Mouse (Mus musculus) midbrain, postnatal 0 days (tissue): Measurements from ENCODE around the gene Dazap2. TPM values are rescaled to one million over a fixed set of nuclear protein-coding genes. Genes with fewer than 3 reads are reported as not detected.

Source experiments
- ATAC-seq: fragments of 200-750 bp; cut with Nextera tagmentation; 2 replicates; pipeline ENCODE4 v1.8.0; 2017; ENCODE audit warnings: moderate number of reproducible peaks, mild to moderate bottlenecking, moderate TSS enrichment, moderate library complexity; ENCODE audit not compliant: low FRiP score
- DNase-seq: peaks from one replicate; pipeline ENCODE4 v3.0.0-alpha.2; 2015; ENCODE audit warnings: low spot score
- H3K27ac ChIP-seq: fragments of 300-500 bp; sonication (generic); 2 replicates; pipeline ENCODE4 v1.5.1; 2014; ENCODE audit warnings: low read depth, mild to moderate bottlenecking, low read length, mixed read lengths
- H3K27me3 ChIP-seq: fragments of 300-500 bp; sonication (generic); 2 replicates; pipeline ENCODE4 v1.6.1; 2014; ENCODE audit warnings: low read length, control low read depth, mixed read lengths; ENCODE audit not compliant: insufficient read depth
- H3K36me3 ChIP-seq: fragments of 300-500 bp; sonication (generic); 2 replicates; pipeline ENCODE4 v1.6.1; 2014; ENCODE audit warnings: low read length, control low read depth, mixed read lengths; ENCODE audit not compliant: insufficient read depth
- H3K4me1 ChIP-seq: fragments of 300-500 bp; sonication (generic); 2 replicates; pipeline ENCODE4 v1.6.1; 2014; ENCODE audit warnings: mild to moderate bottlenecking, control low read depth, antibody characterized with exemption, low read length, mixed read lengths; ENCODE audit not compliant: insufficient read depth
- H3K4me2 ChIP-seq: fragments of 300-500 bp; sonication (generic); 2 replicates; pipeline ENCODE4 v1.6.1; 2014; ENCODE audit warnings: low read depth, mild to moderate bottlenecking, low read length, mixed read lengths; ENCODE audit not compliant: poor library complexity, severe bottlenecking
- H3K4me3 ChIP-seq: fragments of 300-500 bp; sonication (generic); 2 replicates; pipeline ENCODE4 v1.5.1; 2014; ENCODE audit warnings: low read depth, mild to moderate bottlenecking, low read length, moderate library complexity
- H3K9ac ChIP-seq: fragments of 300-500 bp; sonication (generic); replicated peaks from 2 replicates; pipeline ENCODE4 v1.6.1; 2014; ENCODE audit warnings: mild to moderate bottlenecking, low read length, moderate library complexity, mixed read lengths; ENCODE audit not compliant: poor library complexity, severe bottlenecking
- H3K9me3 ChIP-seq: fragments of 300-500 bp; sonication (generic); 2 replicates; pipeline ENCODE4 v1.6.1; 2016; ENCODE audit warnings: low read length, control low read depth
- CTCF ChIP-seq: IDR thresholded peaks from 2 replicates; pipeline ENCODE4 v1.5.1; 2016; ENCODE audit warnings: antibody characterized with exemption, mild to moderate bottlenecking
- WGBS: fragments of 180-500 bp; shearing (Covaris S2); extraction: QIAGEN DNeasy Blood & Tissue Kit; methylation state at CpG from one replicate; pipeline ENCODE4 v1.1.7; 2014; 5-methylcytosine and 5-hydroxymethylcytosine counted together
- polyA plus RNA-seq: library from polyadenylated mRNA; unstranded; fragments of >200 nt; fragmentation: Nextera tagmentation; extraction: Ambion mirVana; gene quantifications from 2 replicates; pipeline ENCODE4 v1.2.1, GENCODE M21; 2015
- total RNA-seq: library from RNA; depleted of rRNA; stranded (reverse); fragments of >200 nt; gene quantifications from 2 replicates; pipeline ENCODE4 v1.2.3, GENCODE M21; 2014

Gene Dazap2
- total and polyA plus RNA-seq, 2 experiments from 2014 or later = 133 to 148 TPM

DNA sequence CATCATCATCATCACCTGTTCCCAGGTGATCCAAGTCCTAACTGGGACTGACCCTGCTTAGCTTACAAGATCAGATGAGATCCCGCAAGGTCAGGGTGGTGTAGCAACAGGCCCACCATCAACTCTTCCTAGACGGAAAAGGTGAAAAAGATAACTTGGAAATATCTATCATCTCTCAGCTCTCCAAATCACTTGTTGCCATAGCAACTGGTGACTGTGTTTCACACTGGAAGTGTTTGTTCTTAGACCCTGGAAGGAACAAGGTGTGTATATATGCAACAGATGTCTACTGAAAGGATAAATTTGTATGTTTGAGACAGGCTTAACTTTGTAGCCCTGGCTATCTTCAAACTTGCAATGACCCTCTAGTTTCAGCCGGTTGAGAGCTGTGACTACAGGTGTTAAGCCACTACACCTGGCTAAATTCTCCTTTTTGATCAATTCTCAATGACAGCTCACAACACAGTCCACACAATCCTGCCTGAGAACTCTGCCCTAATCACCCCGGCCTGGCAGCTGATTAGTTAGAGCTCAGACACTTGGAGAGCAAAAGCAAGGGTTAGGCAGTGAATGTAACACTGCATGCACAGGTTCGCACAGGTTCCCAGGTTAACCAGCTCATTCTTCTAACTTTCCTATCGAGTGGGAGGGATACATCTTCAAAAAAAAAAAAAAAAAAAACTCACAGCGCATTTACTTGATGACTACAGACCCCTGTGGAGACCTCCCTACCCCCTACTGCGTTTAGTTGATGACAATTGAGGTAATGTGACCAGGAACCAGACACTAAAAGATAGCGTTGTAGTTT lies 50.5 kb downstream of the Dazap2 start:
- DNase-seq = peak; percentile 46
- Histone ChIP-seq H3K27ac (no peak overlapping the region), H3K4me3 (no peak overlapping the region), H3K36me3 (no peaks in the 10 kb centered on the region), H3K4me1 (no peaks in the 10 kb centered on the region), H3K27me3 (no peaks in the 10 kb centered on the region), H3K4me2 (no peak overlapping the region), H3K9me3 (no peaks in the 10 kb centered on the region), H3K9ac (no peak overlapping the region)
- TF ChIP-seq CTCF = no peak
- ATAC-seq = no peak
- WGBS = 45% methylated on average over 9 of the region's 9 CpGs

DNA sequence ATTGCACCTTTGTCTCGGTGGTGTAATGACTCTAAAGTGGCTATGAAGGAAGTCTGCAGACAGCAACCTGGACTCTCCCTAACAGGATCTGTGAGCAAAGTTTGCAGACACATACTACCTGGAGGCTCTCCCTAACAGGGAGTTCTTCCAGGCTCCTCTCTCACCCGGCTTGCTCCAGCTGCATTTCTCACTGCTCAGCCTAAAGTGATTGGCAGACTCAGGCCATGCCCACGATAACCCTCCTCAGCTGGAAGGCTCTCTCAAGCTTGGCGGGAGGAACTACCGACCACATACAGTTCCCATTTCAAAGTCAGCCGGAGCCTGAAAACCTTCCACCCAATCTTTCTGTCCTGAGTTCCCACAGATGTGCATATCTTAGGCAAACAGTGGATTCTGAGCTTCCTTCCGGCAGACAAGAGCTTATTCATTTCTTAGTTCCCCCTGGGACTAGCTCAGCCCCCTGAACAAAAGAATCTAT lies 51.1 kb downstream of the Dazap2 start:
- Histone ChIP-seq H3K36me3 (no peaks in the 10 kb centered on the region), H3K4me2 (no peak overlapping the region), H3K4me3 (no peak overlapping the region), H3K27ac (no peak overlapping the region), H3K9me3 (no peaks in the 10 kb centered on the region), H3K9ac (no peak overlapping the region), H3K4me1 (no peaks in the 10 kb centered on the region), H3K27me3 (no peaks in the 10 kb centered on the region)
- ATAC-seq (no peak), DNase-seq (no peak)
- no peak for TF ChIP-seq CTCF
- WGBS = 8% methylated on average over 7 of the region's 7 CpGs

GRCm38 (mm10) chr15:100666851-100667250 lies 51.7 kb downstream of the Dazap2 start:
- DNase-seq (no peak), ATAC-seq (no peak)
- no peak overlapping the region for H3K4me2 ChIP-seq
- no peaks in the 10 kb centered on the region for H3K27me3 ChIP-seq
- H3K36me3 ChIP-seq = no peaks in the 10 kb centered on the region
- WGBS = 43% methylated on average over 12 of the region's 12 CpGs
- H3K27ac ChIP-seq = no peak overlapping the region
- TF ChIP-seq CTCF = no peak
- H3K9ac ChIP-seq = no peak overlapping the region
- no peaks in the 10 kb centered on the region for H3K9me3 ChIP-seq
- H3K4me1 ChIP-seq = no peaks in the 10 kb centered on the region
- H3K4me3 ChIP-seq = no peak overlapping the region

GRCm38 (mm10) chr15:100667420-100667819 lies 52.3 kb downstream of the Dazap2 start:
- H3K4me3 ChIP-seq = no peak overlapping the region
- DNase-seq (no peak), ATAC-seq (no peak)
- H3K27ac ChIP-seq = no peak overlapping the region
- TF ChIP-seq CTCF = no peak
- H3K36me3 ChIP-seq = no peaks in the 10 kb centered on the region
- 71% methylated on average over 6 of the region's 6 CpGs for WGBS
- no peaks in the 10 kb centered on the region for H3K27me3 ChIP-seq
- no peak overlapping the region for H3K4me2 ChIP-seq
- H3K4me1 ChIP-seq = no peaks in the 10 kb centered on the region
- no peak overlapping the region for H3K9ac ChIP-seq
- H3K9me3 ChIP-seq = no peaks in the 10 kb centered on the region

DNA sequence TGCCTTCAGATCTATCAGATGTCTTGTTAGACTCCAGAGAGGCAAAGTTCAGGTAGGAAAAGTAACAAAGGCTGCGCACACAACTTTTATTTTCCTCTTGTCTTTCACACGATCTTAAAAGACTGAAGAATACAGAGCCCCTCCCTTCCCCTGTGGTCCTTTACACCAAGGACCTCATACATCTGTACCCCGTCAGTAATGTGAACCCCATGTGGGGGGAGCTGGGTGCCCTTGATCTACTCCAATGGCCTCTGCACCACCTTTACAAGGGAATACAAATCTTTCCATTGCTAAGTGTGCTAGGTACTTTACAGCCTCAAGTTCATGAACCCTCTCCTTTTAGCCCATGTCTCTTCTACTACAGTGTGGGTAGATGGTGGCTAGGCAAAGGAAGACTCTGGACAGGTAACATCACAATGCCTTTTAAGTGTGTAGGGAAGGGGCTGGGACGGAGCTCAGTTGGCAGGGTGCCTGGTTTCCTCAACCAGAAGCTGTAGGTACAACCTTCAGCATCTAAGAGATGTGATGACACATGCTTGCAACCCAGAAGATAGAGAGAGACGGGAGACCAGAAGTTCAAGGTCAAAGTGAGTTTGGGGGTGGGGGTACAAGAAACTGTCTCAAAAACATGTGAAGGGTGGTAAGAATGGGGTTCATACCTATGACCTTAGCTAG lies 52.9 kb downstream of the Dazap2 start:
- no peaks in the 10 kb centered on the region for H3K36me3 ChIP-seq
- no peak overlapping the region for H3K4me2 ChIP-seq
- no peak overlapping the region for H3K27ac ChIP-seq
- WGBS = 91% methylated on average over 5 of the region's 5 CpGs
- H3K4me3 ChIP-seq = no peak overlapping the region
- no peak for DNase-seq
- H3K4me1 ChIP-seq = no peaks in the 10 kb centered on the region
- no peak overlapping the region for H3K9ac ChIP-seq
- no peak for TF ChIP-seq CTCF
- no peaks in the 10 kb centered on the region for H3K27me3 ChIP-seq
- H3K9me3 ChIP-seq = no peaks in the 10 kb centered on the region
- no peak for ATAC-seq

GRCm38 (mm10) chr15:100669337-100669736 lies 54.2 kb downstream of the Dazap2 start, which contains the start of gene Bin2:
Gene Bin2, minus strand, starts transcription at chr15:100669553.
- Histone ChIP-seq H3K4me2 (no peak within 1 kb of the TSS), H3K9ac (no peak within 1 kb of the TSS)
- no peak for DNase-seq

More at GRCm38 (mm10) chr15:100669337-100669736, 54.2 kb downstream of the Dazap2 start, which contains the start of gene Bin2:
- 90% methylated on average over 20 of the region's 20 CpGs for WGBS
- no peaks in the 10 kb centered on the region for H3K36me3 ChIP-seq
- no peak within 1 kb of the TSS for H3K27ac ChIP-seq
- no peak for TF ChIP-seq CTCF
- H3K4me3 ChIP-seq = no peak within 1 kb of the TSS
- no peak for ATAC-seq
- no peaks in the 10 kb centered on the region for H3K9me3 ChIP-seq
- H3K27me3 ChIP-seq = no peaks in the 10 kb centered on the region
- no peaks in the 10 kb centered on the region for H3K4me1 ChIP-seq
